Mouse (Mus musculus) intestine, postnatal 0 days (tissue): ENCODE data around the gene AL732309.1. TPM values are rescaled to one million over a fixed set of nuclear protein-coding genes. Genes with fewer than 3 reads are reported as not detected.

ENCODE experiments used
- ATAC-seq: fragments of 200-750 bp; cut with Nextera tagmentation; 2 replicates; pipeline ENCODE4 v1.8.0; 2017; ENCODE audit warnings: mild to moderate bottlenecking, moderate TSS enrichment, moderate library complexity
- H3K27ac ChIP-seq: fragments of 300-500 bp; sonication (generic); 2 replicates; pipeline ENCODE4 v1.5.1; 2014; ENCODE audit warnings: mild to moderate bottlenecking, low read depth, low read length, moderate library complexity
- H3K27me3 ChIP-seq: fragments of 300-500 bp; sonication (generic); replicated peaks from 2 replicates; pipeline ENCODE4 v1.6.1; 2014; ENCODE audit warnings: low read length, mixed read lengths; ENCODE audit not compliant: control insufficient read depth, insufficient read depth
- H3K36me3 ChIP-seq: fragments of 300-500 bp; sonication (generic); 2 replicates; pipeline ENCODE4 v1.6.1; 2014; ENCODE audit warnings: mild to moderate bottlenecking, moderate library complexity; ENCODE audit not compliant: control insufficient read depth, insufficient read depth
- H3K4me1 ChIP-seq: fragments of 300-500 bp; sonication (generic); replicated peaks from 2 replicates; pipeline ENCODE4 v1.6.1; 2014; ENCODE audit warnings: antibody characterized with exemption, low read length, mixed read lengths; ENCODE audit not compliant: control insufficient read depth, insufficient read depth
- H3K4me2 ChIP-seq: fragments of 300-500 bp; sonication (generic); replicated peaks from 2 replicates; pipeline ENCODE4 v1.6.1; 2014; ENCODE audit warnings: low read depth, mild to moderate bottlenecking, moderate library complexity
- H3K4me3 ChIP-seq: fragments of 300-500 bp; sonication (generic); 2 replicates; pipeline ENCODE4 v1.5.1; 2014; ENCODE audit warnings: low read depth, low read length
- H3K9ac ChIP-seq: fragments of 300-500 bp; sonication (generic); 2 replicates; pipeline ENCODE4 v1.6.1; 2014; ENCODE audit warnings: mild to moderate bottlenecking, low read depth, low read length
- H3K9me3 ChIP-seq: fragments of 300-500 bp; sonication (generic); 2 replicates; pipeline ENCODE4 v1.6.1; 2016; ENCODE audit warnings: mixed run types; ENCODE audit not compliant: control insufficient read depth
- CTCF ChIP-seq: sonication (generic); IDR thresholded peaks from 2 replicates; pipeline ENCODE4 v1.5.1; 2016; ENCODE audit warnings: low read depth, mild to moderate bottlenecking, control low read depth, antibody characterized with exemption, moderate library complexity
- WGBS: fragments of 180-500 bp; shearing (Covaris S2); extraction: QIAGEN DNeasy Blood & Tissue Kit; methylation state at CpG from one replicate; pipeline ENCODE4 v1.1.7; 2014; 5-methylcytosine and 5-hydroxymethylcytosine counted together
- polyA plus RNA-seq: library from polyadenylated mRNA; unstranded; fragments of >200 nt; fragmentation: Nextera tagmentation; extraction: Ambion mirVana; gene quantifications from 2 replicates; pipeline ENCODE4 v1.2.1, GENCODE M21; 2015

Gene AL732309.1
- polyA plus RNA-seq, 1 experiment from 2014 or later, result 10.4 TPM

GRCm38 (mm10) chr2:25229582-25229981 is 17.1 kb downstream of the AL732309.1 start:
- peaks cover 13% of the 10 kb centered on the region for H3K4me1 ChIP-seq
- no peak for TF ChIP-seq CTCF
- no peaks in the 10 kb centered on the region for H3K27me3 ChIP-seq
- no peak overlapping the region for H3K9ac ChIP-seq
- no peaks in the 10 kb centered on the region for H3K9me3 ChIP-seq
- H3K4me2 ChIP-seq, result no peak overlapping the region
- H3K4me3 ChIP-seq, result no peak overlapping the region
- no peaks in the 10 kb centered on the region for H3K36me3 ChIP-seq
- ATAC-seq, result no peak
- 89% methylated on average over 5 of the region's 5 CpGs for WGBS
- H3K27ac ChIP-seq, result no peak overlapping the region

DNA sequence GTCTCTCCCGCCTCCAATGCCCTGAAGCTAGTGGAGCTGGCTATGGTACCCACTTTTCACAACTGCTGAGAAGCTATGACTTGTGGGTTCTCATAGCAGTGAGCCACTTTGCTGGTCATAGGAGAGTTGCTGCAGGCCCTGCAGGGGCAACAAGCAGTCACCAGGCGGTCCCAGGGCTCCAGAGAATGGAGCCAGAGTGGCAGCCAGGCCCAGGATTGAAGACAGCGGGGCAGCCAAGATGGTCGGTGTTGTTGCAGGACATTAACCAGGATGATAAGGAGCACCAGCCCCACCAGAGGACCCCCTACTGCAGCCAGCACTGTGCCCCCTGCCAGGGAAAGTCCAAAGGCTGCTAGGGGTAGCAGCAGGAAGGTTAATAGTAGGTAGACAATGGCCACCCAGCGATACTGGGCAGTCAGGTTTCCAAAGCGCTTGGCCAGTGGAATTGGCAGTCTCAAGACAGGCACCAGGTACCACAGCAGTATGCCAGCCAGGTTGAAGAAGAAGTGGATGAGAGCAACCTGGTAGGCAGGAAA is 17.6 kb downstream of the AL732309.1 start:
- Histone ChIP-seq H3K9ac (peak overlapping the region; percentile 31; the same call in 1 of the 2 replicates), H3K27ac (peak overlapping the region; percentile 78), H3K4me2 (peak overlapping the region; percentile 41), H3K9me3 (no peaks in the 10 kb centered on the region), H3K27me3 (no peaks in the 10 kb centered on the region), H3K36me3 (no peaks in the 10 kb centered on the region), H3K4me1 (peaks cover 13% of the 10 kb centered on the region), H3K4me3 (no peak overlapping the region)
- ATAC-seq, result no peak
- WGBS, result 71% methylated on average over 6 of the region's 6 CpGs
- TF ChIP-seq CTCF, result no peak

DNA sequence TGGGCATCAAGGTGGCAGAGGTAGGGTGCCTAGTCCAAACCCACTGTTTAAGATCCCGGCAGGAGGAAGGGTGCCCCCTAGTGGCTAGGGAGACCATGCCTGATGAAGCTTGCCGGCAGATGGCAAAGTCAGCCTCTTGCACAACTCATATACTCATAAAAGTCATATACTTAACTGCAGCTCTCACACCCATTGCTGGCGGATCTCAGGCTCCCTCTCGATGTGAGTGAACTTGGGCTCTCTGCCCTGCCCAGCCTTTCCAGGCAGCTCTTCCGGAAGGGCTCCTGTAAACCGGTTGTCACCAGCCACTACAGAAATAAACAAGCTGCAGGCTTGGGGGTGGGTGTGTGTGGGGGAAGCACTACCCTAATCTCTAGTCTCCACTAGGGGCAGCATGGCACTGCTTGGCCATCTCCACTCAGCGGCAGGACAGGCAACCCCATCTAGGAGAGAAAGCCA is 18.2 kb downstream of the AL732309.1 start:
- under 1% methylated on average over 7 of the region's 7 CpGs for WGBS

GRCm38 (mm10) chr2:25227406-25227805 is 19.3 kb downstream of the AL732309.1 start:
- Histone ChIP-seq H3K9ac (no peak overlapping the region), H3K27ac (no peak overlapping the region), H3K36me3 (no peaks in the 10 kb centered on the region), H3K4me2 (no peak overlapping the region), H3K27me3 (no peaks in the 10 kb centered on the region), H3K4me3 (no peak overlapping the region), H3K9me3 (no peaks in the 10 kb centered on the region), H3K4me1 (peaks cover 9% of the 10 kb centered on the region; the same call in 1 of the 2 replicates)
- no peak for TF ChIP-seq CTCF
- ATAC-seq, result no peak
- 94% methylated on average over 4 of the region's 4 CpGs for WGBS

More for the DNA sequence above, 18.2 kb downstream of the AL732309.1 start:
- Histone ChIP-seq H3K9me3 (no peaks in the 10 kb centered on the region), H3K36me3 (no peaks in the 10 kb centered on the region), H3K9ac (peak overlapping the region; percentile 31; the same call in 1 of the 2 replicates), H3K4me3 (peak overlapping the region; percentile 9; the same call in 1 of the 2 replicates), H3K27ac (peak overlapping the region; percentile 78), H3K4me2 (peak overlapping the region; percentile 41), H3K4me1 (peaks cover 11% of the 10 kb centered on the region), H3K27me3 (no peaks in the 10 kb centered on the region)
- TF ChIP-seq CTCF, result peak; percentile 77
- peak; percentile 67 for ATAC-seq

DNA sequence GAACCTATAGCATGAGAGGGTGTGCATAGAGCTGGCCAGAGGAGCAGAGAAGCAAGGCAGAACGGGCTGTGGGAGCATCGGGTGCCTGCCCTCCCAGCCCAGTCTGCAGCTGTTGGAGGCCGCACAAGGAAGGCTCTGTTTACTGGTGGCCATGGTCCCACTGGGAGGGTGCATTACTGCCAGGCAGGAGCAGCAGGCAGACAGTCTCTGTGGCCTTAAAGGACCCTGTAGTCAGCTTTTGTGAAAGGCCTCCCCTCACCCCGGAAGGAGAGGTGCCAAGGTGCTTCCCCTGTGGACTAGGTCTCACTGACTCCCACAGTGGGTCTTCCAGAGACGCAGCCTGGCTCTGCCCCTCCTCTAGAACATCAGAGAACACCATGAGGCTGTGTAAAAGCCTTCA is 19.8 kb downstream of the AL732309.1 start:
- 74% methylated on average over 5 of the region's 5 CpGs for WGBS
- no peak overlapping the region for H3K27ac ChIP-seq
- no peak for TF ChIP-seq CTCF
- H3K9ac ChIP-seq, result no peak overlapping the region
- peaks cover 9% of the 10 kb centered on the region; the same call in 1 of the 2 replicates for H3K4me1 ChIP-seq
- H3K36me3 ChIP-seq, result peaks cover 5% of the 10 kb centered on the region; the same call in 1 of the 2 replicates
- ATAC-seq, result no peak
- no peaks in the 10 kb centered on the region for H3K27me3 ChIP-seq
- no peak overlapping the region for H3K4me3 ChIP-seq
- no peaks in the 10 kb centered on the region for H3K9me3 ChIP-seq
- no peak overlapping the region for H3K4me2 ChIP-seq

DNA sequence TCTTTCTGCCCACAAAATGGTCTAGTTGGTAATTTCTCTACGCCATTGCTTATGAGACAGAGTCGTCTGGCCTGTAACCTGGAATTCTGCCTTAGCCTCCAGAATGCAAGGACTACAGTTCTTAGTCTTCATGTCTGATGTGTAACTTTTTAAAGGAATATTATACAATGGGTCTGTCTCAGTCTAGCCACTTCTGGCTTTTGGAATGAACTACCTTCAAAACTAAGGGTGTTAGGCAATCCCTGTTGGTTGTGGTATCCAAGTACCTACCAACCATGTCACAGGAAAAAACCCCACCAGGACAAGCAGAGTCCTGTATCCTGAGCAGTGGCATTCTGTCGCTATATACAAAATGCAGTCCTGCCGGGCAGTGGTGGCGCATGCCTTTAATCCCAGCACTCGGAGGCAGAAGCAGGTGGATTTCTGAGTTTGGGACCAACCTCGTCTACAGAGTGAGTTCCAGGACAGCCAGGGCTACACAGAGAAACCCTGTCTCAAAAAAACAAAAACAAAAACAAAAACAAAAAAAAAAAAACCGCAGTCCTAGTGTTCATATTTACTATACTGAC is 20.8 kb downstream of the AL732309.1 start:
- peaks cover 12% of the 10 kb centered on the region; the same call in 1 of the 2 replicates for H3K36me3 ChIP-seq
- TF ChIP-seq CTCF, result no peak
- no peak overlapping the region for H3K9ac ChIP-seq
- H3K27me3 ChIP-seq, result no peaks in the 10 kb centered on the region
- peak overlapping the region; percentile 64 for H3K4me2 ChIP-seq
- peak overlapping the region; percentile 87; the same call in 1 of the 2 replicates for H3K4me3 ChIP-seq
- no peak for ATAC-seq
- H3K4me1 ChIP-seq, result peaks cover 9% of the 10 kb centered on the region; the same call in 1 of the 2 replicates
- no peaks in the 10 kb centered on the region for H3K9me3 ChIP-seq
- peak overlapping the region; percentile 94 for H3K27ac ChIP-seq
- 69% methylated on average over 8 of the region's 8 CpGs for WGBS
